Mouse (Mus musculus): ENCODE measurements at regions not wholly inside any gene's neighbourhood (a gene's known extent, or its start where the extent isn't known, plus 50 kb on each side); places are given as distances from the start of the nearest gene placed in this dataset.

- TF ChIP-seq CTCF (IDR thresholded peaks at IDR 0.05 in 2 of 3, conservative IDR thresholded peaks at IDR 0.05 in 1 of 3; ENCODE audit: control insufficient read depth in 1 of 3, insufficient read depth in 1 of 3, low read depth in 2 of 3, low read length in 3 of 3, poor library complexity in 1 of 3, severe bottlenecking in 1 of 3) = no peak
- TF ChIP-seq ZNF384 (IDR thresholded peaks at IDR 0.05; ENCODE audit: low read depth, low read length) = no peak
- TF ChIP-seq HCFC1 (IDR thresholded peaks at IDR 0.05; ENCODE audit: low read depth, low read length) = no peak
- TF ChIP-seq RCOR1 (IDR thresholded peaks at IDR 0.05; ENCODE audit: low read depth, low read length) = no peak
- TF ChIP-seq POLR2A (IDR thresholded peaks at IDR 0.05; ENCODE audit: control insufficient read depth in 1 of 2, insufficient read depth in 1 of 2, low read depth in 1 of 2, low read length in 2 of 2, poor library complexity in 1 of 2) = no peak
- no peak for TF ChIP-seq EP300 (IDR thresholded peaks at IDR 0.05; ENCODE audit: low read depth in 1 of 2, low read length in 2 of 2)
- no peak for TF ChIP-seq ELF1 (IDR thresholded peaks at IDR 0.05; ENCODE audit: low read depth, low read length)
- no peak for TF ChIP-seq USF1 (IDR thresholded peaks at IDR 0.05; ENCODE audit: low read depth, low read length)
- no peak for TF ChIP-seq MAFK (IDR thresholded peaks at IDR 0.05; ENCODE audit: borderline replicate concordance, low read depth, low read length)
- TF ChIP-seq TCF12 (IDR thresholded peaks at IDR 0.05; ENCODE audit: low read depth, low read length) = no peak
- no peak for TF ChIP-seq E2F4 (IDR thresholded peaks at IDR 0.05; ENCODE audit: borderline replicate concordance, low read depth, low read length)
- TF ChIP-seq USF2 (IDR thresholded peaks at IDR 0.05; ENCODE audit: borderline replicate concordance in 1 of 2, insufficient read depth in 1 of 2, low read depth in 1 of 2, low read length in 2 of 2) = no peak
- TF ChIP-seq CHD2 (IDR thresholded peaks at IDR 0.05; ENCODE audit: low read length) = no peak
These were observed 129.7 kb upstream of the 4933402D24Rik start for GRCm38 (mm10) chr1:63898766-63899165.
